Mouse (Mus musculus) B cell, adult 62 days (primary cell): Measurements from ENCODE around the gene Oog2. TPM values are rescaled to one million over a fixed set of nuclear protein-coding genes. Genes with fewer than 3 reads are reported as not detected.

Experiments used
- total RNA-seq: library from RNA; stranded (reverse); gene quantifications from 4 replicates; pipeline ENCODE4 v1.2.4, GENCODE M21; 2023

The Oog2 gene
- total RNA-seq: not detected in 4 replicates

DNA sequence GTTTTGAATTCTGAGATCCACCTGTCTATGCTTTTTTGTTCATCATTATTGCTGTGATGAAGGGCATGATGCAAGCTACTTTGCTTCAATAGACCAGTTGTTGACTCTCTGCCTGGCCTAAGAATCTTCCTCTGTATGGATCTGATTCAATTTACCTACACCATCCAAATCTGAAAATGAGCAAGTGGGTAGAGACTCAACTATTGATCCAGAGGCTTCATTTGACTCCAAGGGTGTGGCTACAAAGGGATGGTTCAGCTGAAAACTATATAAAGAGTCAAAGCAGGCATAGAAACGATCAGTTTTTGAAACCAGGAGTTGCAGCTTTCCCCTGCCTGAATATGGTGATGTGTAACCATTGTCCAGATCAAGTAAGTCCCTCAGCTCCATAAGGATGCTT, at the start of gene Oog2:
TSS of gene Oog2 (plus strand) at position 301 of the 400 bp plus-strand sequence.

DNA sequence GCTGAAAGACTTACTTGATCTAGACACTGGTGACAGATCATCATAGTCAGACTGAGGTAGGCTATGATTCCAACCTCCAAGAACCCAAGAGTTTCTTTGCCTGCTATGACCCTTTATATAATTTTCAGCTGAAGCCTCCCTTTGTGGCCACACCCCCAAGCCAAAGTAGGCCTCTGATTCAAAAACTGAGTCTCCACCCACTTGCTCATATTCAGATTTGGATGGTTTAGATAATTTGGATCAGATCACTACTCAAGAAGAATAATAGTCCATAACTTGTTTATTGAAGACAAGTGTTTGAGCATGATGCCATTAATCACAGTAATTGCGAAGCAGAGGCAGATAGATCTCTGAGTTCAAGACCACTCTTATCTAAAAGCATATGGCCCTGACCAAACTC, 28.0 kb upstream of the Oog2 start, which contains the start of gene Oog3:
TSS of gene Oog3 (minus strand) at position 101 of the 400 bp plus-strand sequence.

DNA sequence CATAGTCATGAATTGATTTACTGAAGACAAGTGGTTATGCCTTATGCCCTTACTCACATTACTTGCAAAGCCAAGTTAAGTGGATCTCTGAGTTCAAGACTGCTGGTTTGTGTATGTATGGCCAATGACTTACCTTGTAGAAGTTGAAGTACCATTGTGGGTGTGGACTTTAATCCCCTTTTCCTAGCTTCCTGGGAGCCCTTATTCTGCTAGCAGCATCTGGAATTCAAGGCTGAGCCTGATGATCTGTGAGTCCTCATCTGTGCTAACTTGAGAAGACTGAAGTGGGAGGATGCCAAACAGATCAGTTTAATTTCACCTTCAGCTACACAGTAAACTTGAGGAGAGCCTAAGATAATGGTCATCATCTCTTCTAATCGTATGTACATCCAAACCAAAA, 22.7 kb downstream of the Oog2 start, which contains the start of gene C87977:
TSS of gene C87977 (minus strand) at position 101 of the 400 bp plus-strand sequence.

Other genes with a start within 250 kb of the Oog2 start
- not detected in 4 replicates for gene Pramef25, start 239.7 kb upstream of the Oog2 start, total RNA-seq
- not detected in 4 replicates for gene Gm13101, start 223.8 kb upstream of the Oog2 start, total RNA-seq
- gene Pramef17, start 196.3 kb upstream of the Oog2 start, total RNA-seq: not detected in 4 replicates
- gene Pramel4, start 131.6 kb upstream of the Oog2 start, total RNA-seq: not detected in 4 replicates
- gene Gm13102, start 84.2 kb upstream of the Oog2 start, total RNA-seq: not detected in 4 replicates
- not detected in 4 replicates for gene Oog3, start 28.1 kb upstream of the Oog2 start, total RNA-seq
- gene C87977, start 22.6 kb downstream of the Oog2 start, total RNA-seq: not detected in 4 replicates
- gene Pramel5, start 89.8 kb downstream of the Oog2 start, total RNA-seq: not detected in 4 replicates
- gene Gm13128, start 139.5 kb downstream of the Oog2 start, total RNA-seq: not detected in 4 replicates
- not detected in 4 replicates for gene Gm13119, start 167.2 kb downstream of the Oog2 start, total RNA-seq
- gene Pramef20, start 187.2 kb downstream of the Oog2 start, total RNA-seq: not detected in 4 replicates
- gene Pramef12, start 217.7 kb downstream of the Oog2 start, total RNA-seq: not detected in 4 replicates
- not detected in 4 replicates for gene 1700012P22Rik, start 248.1 kb downstream of the Oog2 start, total RNA-seq